Mouse (Mus musculus): Measurements from ENCODE around the gene Snta1.
"Not testable (repeated sequence)": the region's sequence is repeated elsewhere in the genome, so short reads cannot be mapped to it uniquely, and the experiment has no call there.

Gene Snta1

DNA sequence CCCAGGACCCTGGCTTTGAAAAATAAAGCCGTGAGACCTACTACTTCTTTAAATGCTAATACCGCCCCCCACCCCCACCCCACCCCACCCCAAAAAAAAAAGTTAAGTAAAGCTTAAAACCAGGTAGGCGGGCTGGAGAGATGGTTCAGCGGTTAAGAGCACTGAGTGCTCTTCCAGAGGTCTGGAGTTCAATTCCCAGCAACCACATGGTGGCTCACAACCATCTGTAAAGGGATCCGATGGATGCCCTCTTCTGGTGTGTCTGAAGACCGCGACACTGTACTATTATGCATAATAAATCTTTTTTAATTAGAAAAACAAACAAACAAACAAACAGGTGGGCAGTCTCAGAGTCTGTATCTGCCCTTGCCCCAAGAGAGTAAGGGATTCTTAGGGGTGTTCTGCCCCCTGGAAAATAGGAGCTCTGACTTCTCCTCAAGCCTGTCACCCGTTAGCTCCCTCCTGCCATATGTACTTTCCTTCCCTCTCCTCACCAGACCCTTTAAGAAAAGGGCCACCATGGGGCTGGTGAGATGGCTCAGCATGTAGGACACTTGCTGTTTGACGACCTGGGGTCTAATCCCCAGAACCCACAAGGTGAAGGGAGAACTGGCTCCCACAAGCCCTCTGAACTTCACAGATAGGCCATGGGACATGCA is 34.9 kb downstream of the Snta1 start, which contains the start of gene Cdk5rap1:
TSS of gene Cdk5rap1 (minus strand) at position 169 of the 659 bp plus-strand sequence.
- no peak for DNase-seq (ENCODE audit: low spot score in 2 of 2)

DNA sequence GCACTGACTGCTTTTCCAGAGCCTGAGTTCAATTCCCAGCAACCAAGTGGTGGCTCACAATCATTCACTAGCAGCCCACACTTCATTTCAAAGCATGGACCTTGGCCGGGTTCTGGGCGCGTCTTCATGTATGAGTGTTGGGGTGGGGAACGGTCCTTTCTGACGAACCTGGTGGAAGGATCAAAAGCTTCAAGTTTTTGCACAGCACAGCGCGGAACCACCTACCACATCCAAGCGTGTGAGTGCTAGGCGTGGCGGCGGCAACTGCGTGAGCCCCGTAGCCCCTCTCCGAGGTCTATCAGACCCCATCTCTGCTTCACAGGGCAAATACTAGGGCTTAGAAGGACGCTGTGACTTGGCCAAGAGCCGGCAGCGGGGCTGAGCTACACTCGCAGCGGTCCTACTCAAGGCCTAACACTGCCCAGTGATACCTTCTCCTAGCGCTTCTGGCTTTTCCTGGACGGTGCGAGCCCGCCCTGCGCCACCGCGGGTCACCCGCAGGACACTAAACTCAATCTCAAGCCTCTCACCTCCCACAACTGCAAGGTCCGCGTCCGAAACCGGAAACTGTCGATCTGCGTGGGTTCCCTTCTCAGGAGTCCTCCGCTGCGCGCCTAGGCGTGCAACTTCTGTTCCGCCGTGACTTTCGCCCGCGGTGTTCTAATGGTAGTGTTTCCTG is 35.6 kb downstream of the Snta1 start:
- DNase-seq (ENCODE audit: low spot score in 2 of 2): peak; percentile 74 to 78

DNA sequence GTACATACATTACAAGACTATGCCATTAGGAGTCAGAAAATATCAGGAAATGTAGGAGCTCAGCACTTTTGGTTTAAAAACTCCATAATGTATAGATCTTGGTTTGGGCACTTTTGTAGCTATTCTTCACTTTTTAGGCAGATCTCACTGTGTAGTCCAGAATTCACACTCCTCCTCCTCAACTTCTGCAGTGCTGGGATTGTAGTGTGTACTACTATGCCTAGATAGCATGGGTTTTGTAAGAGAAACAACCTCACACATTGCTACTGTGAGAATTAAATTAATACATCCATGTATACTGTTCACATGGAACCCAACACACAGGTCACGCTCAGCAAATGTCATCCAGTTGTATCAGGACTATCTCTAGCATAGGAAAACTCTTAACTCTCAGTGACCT is 40.4 kb downstream of the Snta1 start:
- DNase-seq (ENCODE audit: low spot score in 2 of 2): peak in 1 of 2 experiments; percentile 38

DNA sequence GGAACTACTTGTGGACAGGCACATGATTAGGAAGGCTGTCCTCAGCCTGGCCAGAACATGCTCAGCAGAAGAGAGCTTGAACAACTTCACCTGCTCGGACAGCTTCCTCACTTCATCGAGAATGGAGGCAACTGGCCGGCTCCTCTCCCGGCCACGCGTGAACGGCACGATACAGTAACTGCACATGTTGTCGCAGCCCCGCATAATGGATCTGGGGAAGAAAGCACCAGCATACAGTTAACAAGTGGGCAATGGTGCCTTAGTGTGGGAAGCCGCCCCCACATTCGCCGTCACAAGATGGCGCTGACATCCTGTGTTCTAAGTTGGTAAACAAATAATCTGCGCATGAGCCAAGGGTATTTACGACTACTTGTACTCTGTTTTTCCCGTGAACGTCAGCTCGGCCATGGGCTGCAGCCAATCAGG is 53.9 kb downstream of the Snta1 start:
- DNase-seq (ENCODE audit: low spot score in 2 of 2): not testable (repeated sequence)

DNA sequence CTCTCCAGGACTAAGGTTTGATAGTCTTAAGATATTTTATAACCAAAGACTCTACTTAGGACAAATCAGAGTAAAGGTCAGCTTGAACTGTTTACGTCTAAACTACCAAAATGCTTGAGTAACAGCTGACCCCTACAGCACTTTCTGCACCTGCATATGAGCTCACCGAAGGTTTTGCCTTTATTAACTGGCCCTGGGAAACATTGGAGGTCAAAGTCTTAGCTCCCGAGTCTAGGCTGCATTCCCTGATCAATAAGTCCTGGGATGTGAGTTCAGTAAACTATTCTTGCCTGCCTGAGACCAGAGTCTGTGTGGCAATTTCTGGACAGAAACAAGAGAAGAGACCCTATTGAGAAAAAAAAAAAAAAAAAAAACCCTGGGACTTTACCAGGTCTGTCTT is 59.7 kb downstream of the Snta1 start:
- no peak for DNase-seq (ENCODE audit: low spot score in 2 of 2)

DNA sequence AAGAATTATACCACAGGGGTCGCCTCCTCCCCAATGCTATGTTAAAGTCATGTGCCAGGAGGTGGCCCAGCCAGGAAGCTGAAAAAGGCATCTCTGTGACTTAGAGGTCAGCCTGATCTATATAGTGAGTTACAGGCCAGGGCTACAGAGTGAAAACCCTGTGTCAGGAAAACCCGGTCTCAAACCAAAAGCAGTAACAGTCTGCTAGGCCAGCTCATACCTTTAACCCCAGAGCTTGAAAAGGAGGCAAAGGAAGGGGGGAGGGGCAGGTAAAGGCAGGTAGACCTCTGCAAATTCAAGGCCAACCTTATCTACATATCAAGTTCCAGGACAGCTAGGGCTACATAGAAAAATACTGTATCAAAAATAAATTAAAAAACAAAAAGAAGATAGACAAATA is 68.5 kb downstream of the Snta1 start:
- no peak for DNase-seq (ENCODE audit: low spot score in 2 of 2)

DNA sequence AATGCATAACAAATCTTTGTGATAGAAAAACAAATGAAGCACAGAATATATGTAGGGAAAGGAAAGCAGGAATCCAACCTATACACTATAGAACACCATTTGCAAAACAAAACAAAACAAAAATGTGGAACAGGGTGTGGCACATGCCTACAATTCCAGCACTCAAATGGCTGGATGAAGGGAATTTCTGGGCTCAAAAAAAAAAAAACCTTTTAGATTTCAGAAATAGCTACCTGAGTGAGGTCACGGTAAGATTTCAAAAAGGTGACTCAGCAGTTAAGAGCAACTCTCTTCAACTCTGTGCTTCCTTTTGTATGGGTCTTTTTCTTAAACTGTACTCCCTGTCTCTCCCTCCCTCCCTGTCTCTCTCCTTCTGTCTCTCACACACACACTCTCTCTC is 69.7 kb downstream of the Snta1 start:
- DNase-seq (ENCODE audit: low spot score in 2 of 2): no peak

DNA sequence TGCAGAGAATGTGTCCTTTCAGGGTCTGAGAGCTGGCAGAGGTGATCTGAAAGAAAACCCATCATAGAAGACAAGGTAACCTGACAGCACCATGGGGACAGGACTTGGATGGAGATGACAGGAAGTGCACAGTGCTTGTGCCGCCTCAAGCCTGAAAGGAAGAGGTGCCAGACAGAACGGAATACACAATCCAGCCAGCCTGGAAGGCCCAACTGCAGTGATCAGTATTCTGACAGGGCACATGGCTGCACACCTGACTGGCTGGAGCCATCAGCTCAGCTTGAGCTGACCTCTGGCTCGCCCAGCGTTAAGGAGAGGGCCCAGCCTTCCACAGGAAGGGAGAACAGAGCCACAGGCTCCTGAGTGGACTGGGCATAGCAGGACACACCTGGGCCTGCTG is 72.3 kb downstream of the Snta1 start:
- DNase-seq (ENCODE audit: low spot score in 2 of 2): no peak

DNA sequence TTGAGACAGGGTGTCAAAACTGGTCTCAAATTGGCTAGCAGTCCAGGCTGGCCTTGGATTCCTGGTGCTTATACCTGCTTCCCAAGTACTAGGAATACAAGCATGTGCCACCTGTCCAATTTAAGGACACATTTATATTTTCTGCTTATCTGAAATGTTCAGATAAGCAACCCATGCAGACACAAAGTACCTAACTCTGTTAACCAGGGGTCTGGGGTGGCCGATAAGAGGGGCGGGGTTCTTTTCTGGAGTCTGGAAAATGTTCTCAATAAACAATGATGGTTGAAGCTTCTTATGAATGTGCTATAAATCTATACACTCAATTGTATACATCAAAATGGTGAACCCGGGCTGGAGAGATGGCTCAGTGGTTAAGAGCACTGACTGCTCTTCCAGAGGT is 81.0 kb downstream of the Snta1 start:
- no peak for DNase-seq (ENCODE audit: low spot score in 2 of 2)

All from right cerebral cortex, postnatal 36 days (tissue).